Mouse (Mus musculus) stomach, postnatal 0 days (tissue): ENCODE results near the gene Arhgef33. TPM values are rescaled to one million over a fixed set of nuclear protein-coding genes. Genes with fewer than 3 reads are reported as not detected.
"Not testable (repeated sequence)": the region's sequence is repeated elsewhere in the genome, so short reads cannot be mapped to it uniquely, and the experiment has no call there.

Source experiments
- ATAC-seq: fragments of 200-750 bp; cut with Nextera tagmentation; 2 replicates; pipeline ENCODE4 v1.8.0; 2017; ENCODE audit not compliant: low FRiP score, low TSS enrichment
- DNase-seq: peaks from one replicate; pipeline ENCODE4 v3.0.0-alpha.2; 2016; ENCODE audit warnings: low spot score
- H3K27ac ChIP-seq: fragments of 300-500 bp; sonication (generic); replicated peaks from 2 replicates; pipeline ENCODE4 v1.5.1; 2014; ENCODE audit warnings: mild to moderate bottlenecking, control low read depth
- H3K27me3 ChIP-seq: fragments of 300-500 bp; sonication (generic); 2 replicates; pipeline ENCODE4 v1.6.1; 2014; ENCODE audit warnings: low read length; ENCODE audit not compliant: control insufficient read depth, insufficient read depth
- H3K36me3 ChIP-seq: fragments of 300-500 bp; sonication (generic); 2 replicates; pipeline ENCODE4 v1.6.1; 2014; ENCODE audit warnings: low read length, mixed read lengths; ENCODE audit not compliant: control insufficient read depth, insufficient read depth
- H3K4me1 ChIP-seq: fragments of 300-500 bp; sonication (generic); replicated peaks from 2 replicates; pipeline ENCODE4 v1.6.1; 2014; ENCODE audit warnings: antibody characterized with exemption; ENCODE audit not compliant: control insufficient read depth, insufficient read depth
- H3K4me2 ChIP-seq: fragments of 300-500 bp; sonication (generic); replicated peaks from 2 replicates; pipeline ENCODE4 v1.6.1; 2014; ENCODE audit warnings: low read depth, mild to moderate bottlenecking, control low read depth, moderate library complexity
- H3K4me3 ChIP-seq: fragments of 300-500 bp; sonication (generic); 2 replicates; pipeline ENCODE4 v1.5.1; 2014; ENCODE audit warnings: low read depth, low read length, control low read depth
- H3K9ac ChIP-seq: fragments of 300-500 bp; sonication (generic); 2 replicates; pipeline ENCODE4 v1.6.1; 2014; ENCODE audit warnings: mild to moderate bottlenecking, low read length, control low read depth, mixed read lengths
- H3K9me3 ChIP-seq: fragments of 300-500 bp; sonication (generic); 2 replicates; pipeline ENCODE4 v1.6.1; 2016; ENCODE audit warnings: low read length; ENCODE audit not compliant: control insufficient read depth
- CTCF ChIP-seq: IDR thresholded peaks from 2 replicates; pipeline ENCODE4 v1.5.1; 2016; ENCODE audit warnings: antibody characterized with exemption, low read depth, mild to moderate bottlenecking, moderate library complexity
- EP300 ChIP-seq: optimal IDR thresholded peaks from 2 replicates; pipeline ENCODE3; 2016; ENCODE audit warnings: antibody characterized with exemption
- WGBS: fragments of 180-500 bp; shearing (Covaris S2); extraction: QIAGEN DNeasy Blood & Tissue Kit; methylation state at CpG from one replicate; pipeline ENCODE4 v1.1.7; 2014; 5-methylcytosine and 5-hydroxymethylcytosine counted together
- polyA plus RNA-seq: library from polyadenylated mRNA; unstranded; fragments of >200 nt; fragmentation: Nextera tagmentation; extraction: Ambion mirVana; gene quantifications from 2 replicates; pipeline ENCODE4 v1.2.1, GENCODE M21; 2015

Gene Arhgef33
- 1.4 TPM in 2 replicates for polyA plus RNA-seq

- no peak for ATAC-seq
- TF ChIP-seq CTCF, result no peak
- TF ChIP-seq EP300, result no peak
- Histone ChIP-seq H3K27me3 (no peaks in the 10 kb centered on the region), H3K4me1 (no peaks in the 10 kb centered on the region), H3K9me3 (no peaks in the 10 kb centered on the region), H3K9ac (no peak within 1 kb of the TSS), H3K36me3 (no peaks in the 10 kb centered on the region), H3K4me2 (no peak within 1 kb of the TSS), H3K27ac (no peak within 1 kb of the TSS), H3K4me3 (no peak within 1 kb of the TSS)
- DNase-seq, result no peak
- 95% methylated on average over 1 of the region's 1 CpGs for WGBS
These were observed at the start of gene Arhgef33 for GRCm38 (mm10) chr17:80307251-80307650. Arhgef33 (plus strand) TSS chr17:80307407.

DNA sequence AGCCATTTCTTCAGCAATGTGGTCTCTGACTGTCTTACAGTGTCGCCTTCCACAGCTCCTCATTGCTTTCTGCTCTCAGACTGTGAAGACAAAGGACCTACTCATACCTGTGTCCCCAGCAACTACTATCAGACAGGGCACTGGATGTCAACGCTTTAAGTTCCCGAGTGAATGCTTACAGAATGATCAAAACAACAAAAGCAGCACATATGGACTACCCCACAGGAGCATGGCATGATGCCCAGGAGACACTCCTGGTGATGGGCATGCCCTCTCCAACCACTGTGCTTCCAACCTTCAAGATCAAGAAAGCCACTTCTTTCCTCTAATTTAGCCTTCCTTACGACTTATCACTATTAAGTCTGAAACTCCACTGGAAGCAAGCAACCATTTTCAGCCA, 40.1 kb upstream of the Arhgef33 start:
- Histone ChIP-seq H3K27ac (no peak overlapping the region), H3K4me1 (no peaks in the 10 kb centered on the region), H3K36me3 (peaks cover 27% of the 10 kb centered on the region), H3K4me3 (no peak overlapping the region), H3K9ac (no peak overlapping the region), H3K4me2 (no peak overlapping the region), H3K27me3 (no peaks in the 10 kb centered on the region), H3K9me3 (no peaks in the 10 kb centered on the region)
- WGBS, result 90% methylated on average over 4 of the region's 4 CpGs
- TF ChIP-seq EP300 (no peak), CTCF (no peak)
- ATAC-seq (no peak), DNase-seq (no peak)

GRCm38 (mm10) chr17:80268151-80268550, 39.1 kb upstream of the Arhgef33 start:
- H3K4me2 ChIP-seq, result no peak overlapping the region
- H3K36me3 ChIP-seq, result peaks cover 27% of the 10 kb centered on the region

DNA sequence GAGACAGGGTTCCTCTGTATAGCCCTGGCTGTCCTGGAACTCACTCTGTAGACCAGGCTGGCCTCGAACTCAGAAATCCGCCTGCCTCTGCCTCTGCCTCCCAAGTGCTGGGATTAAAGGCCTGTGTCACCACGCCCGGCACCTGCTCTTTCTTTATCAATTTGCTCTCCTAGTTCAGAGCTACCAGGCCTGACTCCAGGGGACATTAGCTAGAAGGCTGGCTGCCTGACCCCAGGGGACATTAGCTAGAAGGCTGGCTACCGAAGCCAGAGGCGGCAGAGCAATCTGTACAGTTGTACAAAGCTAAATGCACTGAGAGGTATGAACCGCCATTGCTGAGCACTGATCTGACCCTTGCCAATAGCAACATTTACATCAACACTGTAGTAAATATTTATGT, 36.6 kb upstream of the Arhgef33 start:
- H3K27ac ChIP-seq, H3K4me2 ChIP-seq, H3K9me3 ChIP-seq, H3K27me3 ChIP-seq, DNase-seq, ATAC-seq, H3K4me3 ChIP-seq, H3K9ac ChIP-seq, H3K4me1 ChIP-seq: not testable (repeated sequence)
- peaks cover 21% of the 10 kb centered on the region for H3K36me3 ChIP-seq
- WGBS, result 90% methylated on average over 7 of the region's 7 CpGs

More at GRCm38 (mm10) chr17:80268151-80268550, 39.1 kb upstream of the Arhgef33 start:
- Histone ChIP-seq H3K9ac (no peak overlapping the region), H3K4me3 (no peak overlapping the region), H3K4me1 (no peaks in the 10 kb centered on the region), H3K9me3 (no peaks in the 10 kb centered on the region), H3K27me3 (no peaks in the 10 kb centered on the region), H3K27ac (no peak overlapping the region)
- no peak for TF ChIP-seq CTCF
- no peak for TF ChIP-seq EP300
- WGBS, result 96% methylated on average over 3 of the region's 3 CpGs
- no peak for DNase-seq
- no peak for ATAC-seq

DNA sequence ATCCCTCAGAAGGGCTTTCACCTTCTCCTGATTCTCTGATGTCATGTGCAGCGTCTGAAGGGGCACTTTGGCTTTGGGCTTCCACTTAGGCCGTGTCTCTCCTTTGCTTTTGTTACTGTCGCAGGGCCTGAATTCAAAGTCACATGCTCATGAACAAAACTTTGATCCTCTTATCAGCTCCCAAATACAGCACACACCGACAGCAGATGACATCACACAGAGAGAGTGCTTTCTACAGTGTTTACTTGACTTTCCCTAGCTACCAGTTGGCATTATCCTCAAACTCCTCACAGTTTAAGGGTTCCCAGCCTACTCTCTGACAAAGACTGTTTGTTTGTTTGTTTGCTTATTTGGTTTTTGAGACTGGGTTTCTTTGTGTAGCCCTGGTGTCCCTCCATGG, 29.0 kb upstream of the Arhgef33 start:
- DNase-seq, result no peak
- H3K4me2 ChIP-seq, result no peak overlapping the region
- TF ChIP-seq CTCF, result no peak
- TF ChIP-seq EP300, result no peak
- no peak overlapping the region for H3K27ac ChIP-seq
- H3K4me3 ChIP-seq, result no peak overlapping the region
- WGBS, result 76% methylated on average over 4 of the region's 4 CpGs
- H3K27me3 ChIP-seq, result no peaks in the 10 kb centered on the region
- no peaks in the 10 kb centered on the region for H3K9me3 ChIP-seq
- no peaks in the 10 kb centered on the region for H3K4me1 ChIP-seq
- H3K36me3 ChIP-seq, result peaks cover 21% of the 10 kb centered on the region
- H3K9ac ChIP-seq, result no peak overlapping the region
- no peak for ATAC-seq

DNA sequence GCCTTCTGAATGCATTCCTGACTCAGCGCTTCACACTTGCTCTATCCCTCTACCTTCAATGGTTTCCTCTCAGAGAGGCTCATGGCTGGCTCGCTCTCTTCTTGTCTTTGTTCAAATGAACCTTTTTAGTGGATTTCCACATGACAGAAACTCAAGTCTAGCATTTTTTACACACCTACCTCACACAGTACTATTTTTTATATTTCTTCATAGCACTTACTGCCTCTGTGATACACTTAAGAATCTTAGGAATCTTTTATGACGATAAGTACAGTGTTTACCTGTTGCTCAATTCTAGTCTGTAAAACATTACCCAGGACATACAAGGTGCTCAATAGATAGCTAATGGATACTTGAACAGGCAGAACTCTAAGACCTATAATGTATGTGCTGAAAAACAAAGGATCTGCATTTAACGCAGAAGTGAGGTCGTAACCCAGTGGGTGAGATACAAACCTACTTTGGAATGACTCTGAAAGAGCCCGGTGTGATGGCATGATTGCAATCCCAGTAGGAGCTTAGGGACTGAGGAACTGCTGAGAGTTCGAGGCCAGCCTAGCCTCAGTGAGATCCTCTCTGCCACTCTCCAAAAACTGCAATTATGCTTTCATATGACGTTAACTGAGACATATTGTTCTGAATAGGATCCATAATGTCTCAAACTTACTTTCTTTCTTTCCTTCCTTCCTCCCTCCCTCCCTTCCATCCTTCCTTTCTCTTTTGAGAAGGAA, 27.7 kb upstream of the Arhgef33 start:
- Histone ChIP-seq H3K27ac (no peak overlapping the region), H3K36me3 (peaks cover 21% of the 10 kb centered on the region), H3K4me2 (no peak overlapping the region), H3K9ac (no peak overlapping the region), H3K4me1 (no peaks in the 10 kb centered on the region), H3K27me3 (no peaks in the 10 kb centered on the region), H3K9me3 (no peaks in the 10 kb centered on the region), H3K4me3 (no peak overlapping the region)
- DNase-seq, result no peak
- TF ChIP-seq EP300, result no peak
- TF ChIP-seq CTCF, result no peak
- WGBS, result 90% methylated on average over 8 of the region's 8 CpGs
- no peak for ATAC-seq
